Mouse (Mus musculus): ENCODE data around the gene Zdhhc12.
A peak's percentile ranks its signal among the peaks of the same experiment; 100 is the strongest.
"Not testable (repeated sequence)": the region's sequence is repeated elsewhere in the genome, so short reads cannot be mapped to it uniquely, and the experiment has no call there.

Gene Zdhhc12

GRCm38 (mm10) chr2:30062249-30063093, 31.0 kb downstream of the Zdhhc12 start:
- peak; percentile 40 to 61 for DNase-seq

DNA sequence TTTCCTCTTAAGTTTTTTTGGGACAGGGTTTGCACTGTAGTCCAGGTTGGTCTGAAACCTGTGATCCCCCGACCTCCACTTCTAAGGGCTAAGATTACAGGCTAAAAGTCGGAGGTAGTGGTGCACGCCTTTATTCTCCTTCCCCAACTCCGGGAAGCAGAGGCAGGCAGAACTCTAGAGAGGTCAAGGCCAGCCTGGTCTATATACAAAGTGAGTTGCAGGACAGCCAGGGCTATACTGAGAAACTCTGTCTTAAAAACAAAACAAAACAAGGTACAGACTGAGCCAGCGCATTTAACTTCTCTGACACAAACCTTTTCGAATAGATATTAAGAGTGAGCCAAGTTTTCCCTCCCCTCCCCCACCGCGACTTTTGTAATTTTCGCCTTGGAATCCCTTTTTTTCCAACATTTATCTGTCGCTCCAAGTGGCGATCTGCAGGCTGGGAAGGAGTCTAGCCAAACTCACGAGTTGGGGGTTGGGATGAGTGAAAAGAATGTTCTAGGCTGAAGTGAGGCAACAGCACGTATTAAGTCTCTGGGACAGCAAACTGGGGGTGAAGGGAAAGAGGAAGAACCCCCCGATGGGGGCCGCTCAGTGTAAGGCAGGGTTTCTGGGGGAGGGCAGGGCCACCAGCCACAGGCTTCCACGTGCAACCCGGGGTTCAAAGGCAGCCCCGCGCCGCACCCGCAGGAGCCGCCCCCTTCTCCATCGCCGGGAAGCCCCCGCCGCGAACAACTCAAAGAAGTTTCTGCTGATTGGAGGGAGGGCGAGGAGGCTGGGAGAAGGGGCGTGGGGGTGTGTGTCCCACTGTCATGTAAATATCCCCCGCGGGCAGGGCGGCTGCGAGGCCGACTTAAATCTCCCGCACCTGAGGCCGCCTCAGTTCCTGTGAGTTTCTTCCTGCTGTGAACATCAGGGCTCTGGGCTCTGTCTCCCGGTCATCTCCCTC, 32.0 kb downstream of the Zdhhc12 start:
- peak; percentile 45 for DNase-seq

GRCm38 (mm10) chr2:30058418-30058817, 35.0 kb downstream of the Zdhhc12 start:
- DNase-seq: no peak

- DNase-seq: no peak
These were observed 36.1 kb downstream of the Zdhhc12 start, which contains the start of gene Set for GRCm38 (mm10) chr2:30057223-30057904. TSS of gene Set (plus strand) at chr2:30057378.

GRCm38 (mm10) chr2:30056736-30057135, 36.7 kb downstream of the Zdhhc12 start:
- DNase-seq: no peak

GRCm38 (mm10) chr2:30055310-30055709, 38.1 kb downstream of the Zdhhc12 start:
- DNase-seq: not testable (repeated sequence)

GRCm38 (mm10) chr2:30051992-30052761, 41.3 kb downstream of the Zdhhc12 start:
- no peak for DNase-seq

- DNase-seq: no peak
These were observed 43.6 kb downstream of the Zdhhc12 start for GRCm38 (mm10) chr2:30049831-30050230.

DNA sequence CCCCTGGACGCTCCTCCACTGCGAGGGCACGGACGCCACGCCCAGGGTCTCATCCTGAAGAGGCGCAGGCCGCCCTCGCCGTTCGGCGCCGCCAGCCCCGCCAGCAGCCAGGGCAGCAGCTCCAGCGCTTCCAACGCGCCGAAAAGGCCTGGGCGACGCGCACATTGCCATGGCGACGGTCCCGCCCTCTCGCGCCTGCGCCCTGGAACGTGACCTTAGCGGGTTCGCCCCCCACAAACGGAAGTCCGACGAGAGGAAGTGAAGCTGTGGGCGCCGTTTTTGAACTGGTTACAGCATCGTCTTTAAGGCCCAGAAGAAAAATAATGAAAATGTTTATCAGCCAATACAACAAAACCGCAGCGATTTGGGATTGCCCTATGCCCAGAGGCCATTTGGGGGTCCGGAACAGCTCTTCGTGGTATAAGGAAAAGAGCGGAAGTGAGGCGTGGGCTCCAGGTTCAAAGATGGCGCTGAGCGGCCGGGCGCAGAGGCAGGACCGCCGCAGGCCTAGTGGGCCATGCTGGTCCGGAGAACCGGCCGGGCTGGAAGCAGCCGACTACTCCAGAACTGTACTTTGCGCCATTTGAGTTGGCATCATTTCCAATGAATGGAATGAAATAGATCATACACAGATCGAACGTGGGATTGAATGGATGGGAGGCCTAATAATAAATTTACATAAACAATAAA, 44.6 kb downstream of the Zdhhc12 start, which contains the start of gene Wdr34:
Gene Wdr34, minus strand, starts transcription at position 183 of the 690 bp plus-strand sequence.
- DNase-seq: peak; percentile 94 to 98

DNA sequence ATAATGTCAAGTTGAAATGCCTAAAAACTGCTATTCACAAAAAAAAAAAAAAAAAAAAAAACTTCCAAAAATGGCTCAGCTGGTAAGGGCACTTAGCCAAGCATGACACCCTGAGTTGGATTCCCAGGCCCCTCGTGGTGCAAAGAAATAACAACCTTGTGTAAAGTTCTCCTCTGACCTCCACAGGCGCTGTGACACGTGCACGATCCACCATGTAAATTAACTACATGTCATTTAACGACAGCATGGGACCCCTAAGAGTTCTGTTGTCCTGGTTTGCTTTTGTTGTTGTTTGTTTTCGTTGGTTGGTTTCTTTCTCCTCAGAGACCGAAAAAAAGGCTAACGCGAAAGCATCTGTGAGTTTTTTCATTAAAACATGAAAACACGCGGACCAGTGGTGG, 45.3 kb downstream of the Zdhhc12 start:
- no peak for DNase-seq

DNA sequence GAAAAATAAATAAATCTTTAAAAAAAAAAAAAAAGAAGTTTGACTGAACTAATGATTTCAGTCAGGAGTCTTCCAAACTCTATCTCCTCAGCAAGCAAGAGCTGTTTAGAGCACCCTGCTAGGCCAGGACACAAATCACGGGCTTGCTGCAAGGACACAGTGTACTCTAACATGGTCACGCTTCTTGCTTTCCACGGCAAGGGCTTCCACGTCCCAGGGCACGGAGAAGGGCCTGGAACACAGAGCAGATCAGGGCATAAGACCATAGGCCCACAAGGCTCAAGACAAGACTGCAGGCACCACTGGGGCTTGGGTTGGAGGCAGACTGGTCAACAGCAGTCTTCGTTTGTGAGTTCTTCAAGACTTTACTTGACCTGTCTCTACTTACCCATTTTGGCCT, 46.3 kb downstream of the Zdhhc12 start:
- no peak for DNase-seq

DNA sequence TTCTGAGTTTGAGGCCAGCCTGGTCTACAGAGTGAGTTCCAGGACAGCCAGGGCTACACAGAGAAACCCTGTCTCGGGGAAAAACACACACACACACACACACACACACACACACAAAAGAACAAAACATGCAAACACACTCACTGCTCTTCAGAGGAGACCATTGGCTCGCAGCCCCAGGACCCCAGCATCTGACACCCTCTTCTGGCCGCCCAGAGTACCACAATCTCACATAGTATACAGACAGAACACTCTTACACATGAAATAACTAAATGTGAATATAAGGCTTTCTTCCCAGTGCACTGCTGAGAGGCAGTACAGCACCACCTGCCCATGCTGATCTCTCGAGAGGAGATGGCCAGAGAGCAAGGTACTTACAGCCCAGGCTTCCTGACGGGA, 48.9 kb downstream of the Zdhhc12 start:
- DNase-seq: no peak

GRCm38 (mm10) chr2:30042445-30042844, 51.0 kb downstream of the Zdhhc12 start:
- peak; percentile 65 to 87 for DNase-seq
